Mouse (Mus musculus) ES-Bruce4 (cell line): ENCODE data around the gene Lsr.

Experiments
- CTCF ChIP-seq: IDR thresholded peaks from one replicate; pipeline ENCODE4 v1.8.1; 2011; ENCODE audit warnings: low read depth, low read length
- POLR2A ChIP-seq: IDR thresholded peaks from one replicate; pipeline ENCODE4 v1.8.1; 2011; ENCODE audit warnings: low read length; ENCODE audit not compliant: insufficient read depth

GRCm38 (mm10) chr7:30966657-30967056 is 6.6 kb downstream of the Lsr start:
- TF ChIP-seq CTCF (no peak), POLR2A (no peak)
